Mouse (Mus musculus): ENCODE measurements at regions not wholly inside any gene's neighbourhood (a gene's known extent, or its start where the extent isn't known, plus 50 kb on each side); places are given as distances from the start of the nearest gene placed in this dataset.

- TF ChIP-seq CTCF (IDR thresholded peaks at IDR 0.05) (no peak), POLR2A (IDR thresholded peaks at IDR 0.05; ENCODE audit: insufficient read depth, low read depth, low read length) (no peak)
These were observed 101.5 kb upstream of the Cav2 start for GRCm38 (mm10) chr6:17179476-17179875.
